Mouse (Mus musculus): ENCODE results near the gene Pabpn1l. TPM values are rescaled to one million over a fixed set of nuclear protein-coding genes. Genes with fewer than 3 reads are reported as not detected.

Gene Pabpn1l
- polyA plus RNA-seq, 1 experiment from 2014 or later, result not detected

GRCm38 (mm10) chr8:122661894-122662293 lies 39.4 kb upstream of the Pabpn1l start:
- H3K27me3 ChIP-seq, result no peaks in the 10 kb centered on the region
- no peak overlapping the region for H3K4me3 ChIP-seq
- H3K4me2 ChIP-seq (replicated peaks), result no peak overlapping the region
- no peak overlapping the region for H3K9ac ChIP-seq (replicated peaks)
- ATAC-seq (replicated peaks), result no peak
- no peaks in the 10 kb centered on the region for H3K9me3 ChIP-seq
- peaks cover 63% of the 10 kb centered on the region for H3K4me1 ChIP-seq
- no peaks in the 10 kb centered on the region for H3K36me3 ChIP-seq
- 87% methylated on average over 2 of the region's 2 CpGs for WGBS
- H3K27ac ChIP-seq (replicated peaks), result no peak overlapping the region

- 0 out of 2 replicates have a peak overlapping the region, but pooled peaks have one; percentile 11 for H3K27ac ChIP-seq (replicated peaks)
- 39% methylated on average over 7 of the region's 7 CpGs for WGBS
- H3K4me3 ChIP-seq, result no peak overlapping the region
- no peak overlapping the region for H3K9ac ChIP-seq (replicated peaks)
- no peaks in the 10 kb centered on the region for H3K9me3 ChIP-seq
- no peaks in the 10 kb centered on the region for H3K36me3 ChIP-seq
- peaks cover 55% of the 10 kb centered on the region for H3K4me1 ChIP-seq
- H3K27me3 ChIP-seq, result no peaks in the 10 kb centered on the region
- ATAC-seq (replicated peaks), result no peak
- H3K4me2 ChIP-seq (replicated peaks), result no peak overlapping the region
Observed at GRCm38 (mm10) chr8:122661138-122661537, 38.6 kb upstream of the Pabpn1l start.

GRCm38 (mm10) chr8:122660022-122660421 lies 37.5 kb upstream of the Pabpn1l start:
- 69% methylated on average over 2 of the region's 2 CpGs for WGBS
- no peaks in the 10 kb centered on the region for H3K36me3 ChIP-seq
- no peaks in the 10 kb centered on the region for H3K27me3 ChIP-seq
- ATAC-seq (replicated peaks), result no peak
- H3K9ac ChIP-seq (replicated peaks), result no peak overlapping the region
- H3K4me2 ChIP-seq (replicated peaks), result no peak overlapping the region
- no peak overlapping the region for H3K4me3 ChIP-seq
- H3K9me3 ChIP-seq, result no peaks in the 10 kb centered on the region
- peaks cover 44% of the 10 kb centered on the region for H3K4me1 ChIP-seq
- no peak overlapping the region for H3K27ac ChIP-seq (replicated peaks)

DNA sequence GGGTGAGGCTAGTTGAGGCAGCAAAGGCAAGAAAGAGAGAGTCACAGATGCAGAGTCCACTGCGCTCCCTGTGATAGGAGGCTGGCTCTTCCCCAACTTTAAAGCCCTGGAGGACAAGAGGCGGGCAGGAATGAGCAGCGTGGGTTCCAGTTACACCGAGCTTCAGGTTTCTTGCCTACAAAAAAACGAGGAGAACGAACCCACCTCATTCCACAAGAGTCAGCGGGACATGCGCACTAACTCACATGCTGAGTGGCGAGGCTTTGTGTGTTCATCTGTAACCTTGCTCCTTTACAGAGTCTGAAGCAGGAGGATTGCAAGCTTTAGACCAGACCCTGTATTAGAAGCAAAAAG lies 36.2 kb upstream of the Pabpn1l start:
- Histone ChIP-seq H3K27ac (replicated peaks) (no peak overlapping the region), H3K27me3 (no peaks in the 10 kb centered on the region), H3K4me3 (no peak overlapping the region), H3K36me3 (no peaks in the 10 kb centered on the region), H3K4me2 (replicated peaks) (no peak overlapping the region), H3K4me1 (peaks cover 32% of the 10 kb centered on the region), H3K9me3 (no peaks in the 10 kb centered on the region), H3K9ac (replicated peaks) (no peak overlapping the region)
- no peak for ATAC-seq (replicated peaks)
- WGBS, result 74% methylated on average over 9 of the region's 9 CpGs

DNA sequence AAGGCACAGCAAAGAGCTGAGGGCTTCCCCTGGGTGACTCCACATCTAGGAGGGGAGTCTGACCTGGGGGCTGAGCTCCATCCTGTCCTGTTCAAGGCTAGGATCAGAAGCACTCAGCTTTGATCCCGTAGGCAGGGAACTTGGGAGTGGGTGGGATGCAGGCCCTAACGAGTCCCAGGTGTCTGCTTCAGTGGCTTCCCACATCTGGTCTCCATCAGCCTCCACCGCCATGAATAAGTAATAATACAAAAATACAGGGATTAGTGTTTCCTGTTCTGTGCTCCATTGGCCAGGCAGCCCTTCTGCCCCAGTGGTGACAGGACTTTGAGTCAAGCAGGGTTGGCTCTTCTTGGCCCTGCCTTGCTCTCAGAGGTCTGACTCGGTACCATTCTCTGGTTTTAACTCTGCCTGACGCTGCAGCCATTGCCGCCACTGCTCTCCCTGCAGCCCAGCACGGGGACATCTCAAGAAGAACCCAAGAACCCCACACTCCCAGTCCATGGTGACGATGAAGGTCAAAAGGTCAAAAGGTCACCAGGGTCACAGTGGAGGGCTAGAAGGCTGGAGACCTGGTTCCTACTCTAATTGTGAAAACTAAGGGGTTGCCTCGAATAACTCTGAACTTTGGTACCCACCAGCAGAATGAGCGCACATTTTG lies 35.7 kb upstream of the Pabpn1l start:
- Histone ChIP-seq H3K27me3 (no peaks in the 10 kb centered on the region), H3K36me3 (no peaks in the 10 kb centered on the region), H3K4me3 (no peak overlapping the region), H3K27ac (replicated peaks) (no peak overlapping the region), H3K9me3 (no peaks in the 10 kb centered on the region), H3K4me1 (peaks cover 27% of the 10 kb centered on the region), H3K4me2 (replicated peaks) (no peak overlapping the region), H3K9ac (replicated peaks) (no peak overlapping the region)
- 78% methylated on average over 10 of the region's 10 CpGs for WGBS
- ATAC-seq (replicated peaks), result no peak

DNA sequence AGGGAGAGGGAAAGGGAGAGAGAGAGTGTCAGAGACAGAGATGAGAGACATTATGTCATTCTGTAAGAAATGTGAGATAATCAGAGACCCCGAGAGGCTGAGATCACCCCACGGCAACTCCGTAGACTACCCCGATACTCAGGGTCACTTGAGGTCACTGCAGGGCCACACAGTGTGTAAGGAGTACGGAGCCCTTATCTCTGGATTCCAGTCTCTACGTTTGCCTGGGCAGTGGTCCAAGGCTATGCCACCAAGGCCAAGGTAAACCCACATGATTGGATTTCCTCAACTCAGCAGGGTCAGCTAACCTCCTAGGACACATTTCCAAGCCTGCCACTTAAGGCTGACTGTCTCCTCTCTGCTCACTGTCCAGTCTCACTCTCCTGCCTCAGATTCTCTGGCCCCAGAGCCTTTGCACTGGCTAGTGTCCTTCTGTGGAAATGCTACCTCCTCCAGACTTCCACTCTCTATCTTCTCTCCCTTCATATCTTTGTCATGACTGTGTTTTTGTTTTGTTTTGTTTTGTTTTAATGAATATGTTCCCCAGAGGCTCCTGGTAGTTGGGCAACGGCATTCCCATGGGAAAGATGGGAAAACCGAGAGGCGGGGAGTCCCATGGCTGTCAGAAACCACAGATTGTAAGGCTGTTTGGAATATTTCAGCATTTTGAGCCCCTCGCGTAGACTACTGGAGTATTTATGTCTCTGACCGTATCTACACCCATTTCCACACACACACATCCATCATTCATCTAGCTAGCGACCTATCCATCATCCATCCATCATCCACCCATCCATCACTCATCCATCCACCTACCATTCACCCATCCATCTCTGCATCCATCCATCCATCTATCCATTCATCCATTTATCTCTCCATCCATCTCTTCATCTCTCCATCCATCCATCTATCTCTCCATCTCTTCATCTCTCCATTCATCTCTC lies 33.8 kb upstream of the Pabpn1l start:
- Histone ChIP-seq H3K27ac (replicated peaks) (no peak overlapping the region), H3K36me3 (no peaks in the 10 kb centered on the region), H3K4me1 (peaks cover 13% of the 10 kb centered on the region), H3K4me3 (no peak overlapping the region), H3K9me3 (no peaks in the 10 kb centered on the region), H3K4me2 (replicated peaks) (no peak overlapping the region), H3K27me3 (no peaks in the 10 kb centered on the region), H3K9ac (replicated peaks) (no peak overlapping the region)
- no peak for ATAC-seq (replicated peaks)
- WGBS, result 86% methylated on average over 13 of the region's 13 CpGs

DNA sequence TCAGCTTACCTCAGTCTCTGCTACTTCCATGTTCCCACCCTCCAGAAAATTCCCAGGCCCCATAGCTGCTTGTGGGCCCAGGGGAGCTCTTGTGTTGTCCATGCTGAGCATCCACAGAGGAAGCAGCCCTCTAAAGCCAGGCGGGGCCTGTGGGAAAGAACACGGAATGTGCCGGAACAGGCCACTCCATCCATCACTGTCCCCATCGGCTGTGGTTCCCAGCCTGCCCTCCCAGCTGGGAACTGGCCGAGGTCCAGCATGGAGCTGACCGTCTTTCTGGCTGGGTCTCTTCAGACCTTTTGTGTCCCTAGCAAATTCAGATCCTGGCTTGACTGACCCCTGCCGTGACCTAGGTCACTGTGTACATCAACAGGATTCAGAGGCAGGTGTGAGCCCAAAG lies 32.2 kb upstream of the Pabpn1l start:
- no peak for ATAC-seq (replicated peaks)
- no peak overlapping the region for H3K27ac ChIP-seq (replicated peaks)
- no peak overlapping the region for H3K9ac ChIP-seq (replicated peaks)
- H3K4me2 ChIP-seq (replicated peaks), result no peak overlapping the region
- H3K27me3 ChIP-seq, result no peaks in the 10 kb centered on the region
- peaks cover 11% of the 10 kb centered on the region for H3K4me1 ChIP-seq
- peaks cover 2% of the 10 kb centered on the region; the same call in 1 of the 2 replicates for H3K36me3 ChIP-seq
- H3K4me3 ChIP-seq, result no peak overlapping the region
- no peaks in the 10 kb centered on the region for H3K9me3 ChIP-seq
- 77% methylated on average over 7 of the region's 7 CpGs for WGBS

DNA sequence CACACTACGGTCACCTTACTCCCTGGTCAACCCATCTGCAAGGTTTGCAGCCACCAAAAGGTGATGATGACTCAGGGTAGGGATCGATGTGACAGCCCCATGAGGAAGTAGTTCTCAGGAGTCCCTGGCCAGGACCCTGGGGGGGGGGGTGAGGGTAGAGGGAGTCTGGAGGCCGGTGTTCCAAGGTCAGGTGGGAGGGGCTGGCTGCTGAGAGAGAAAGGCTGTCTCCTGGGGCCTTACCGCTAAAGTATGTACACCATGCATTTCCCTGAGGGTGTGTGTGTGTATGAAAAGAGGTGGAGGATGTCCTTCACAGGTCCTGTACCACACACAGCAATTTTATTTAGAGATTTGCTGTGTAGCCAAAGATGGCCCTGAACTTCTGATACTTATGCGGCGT lies 30.1 kb upstream of the Pabpn1l start:
- Histone ChIP-seq H3K9me3 (no peaks in the 10 kb centered on the region), H3K36me3 (peaks cover 20% of the 10 kb centered on the region), H3K4me3 (no peak overlapping the region), H3K27me3 (no peaks in the 10 kb centered on the region), H3K4me2 (replicated peaks) (no peak overlapping the region), H3K4me1 (peaks cover 11% of the 10 kb centered on the region), H3K9ac (replicated peaks) (no peak overlapping the region), H3K27ac (replicated peaks) (no peak overlapping the region)
- 84% methylated on average over 6 of the region's 6 CpGs for WGBS
- no peak for ATAC-seq (replicated peaks)

- 0 out of 2 replicates have a peak, but pooled peaks have one; percentile 35 for ATAC-seq (replicated peaks)
Observed at GRCm38 (mm10) chr8:122651326-122651921, 28.9 kb upstream of the Pabpn1l start.

DNA sequence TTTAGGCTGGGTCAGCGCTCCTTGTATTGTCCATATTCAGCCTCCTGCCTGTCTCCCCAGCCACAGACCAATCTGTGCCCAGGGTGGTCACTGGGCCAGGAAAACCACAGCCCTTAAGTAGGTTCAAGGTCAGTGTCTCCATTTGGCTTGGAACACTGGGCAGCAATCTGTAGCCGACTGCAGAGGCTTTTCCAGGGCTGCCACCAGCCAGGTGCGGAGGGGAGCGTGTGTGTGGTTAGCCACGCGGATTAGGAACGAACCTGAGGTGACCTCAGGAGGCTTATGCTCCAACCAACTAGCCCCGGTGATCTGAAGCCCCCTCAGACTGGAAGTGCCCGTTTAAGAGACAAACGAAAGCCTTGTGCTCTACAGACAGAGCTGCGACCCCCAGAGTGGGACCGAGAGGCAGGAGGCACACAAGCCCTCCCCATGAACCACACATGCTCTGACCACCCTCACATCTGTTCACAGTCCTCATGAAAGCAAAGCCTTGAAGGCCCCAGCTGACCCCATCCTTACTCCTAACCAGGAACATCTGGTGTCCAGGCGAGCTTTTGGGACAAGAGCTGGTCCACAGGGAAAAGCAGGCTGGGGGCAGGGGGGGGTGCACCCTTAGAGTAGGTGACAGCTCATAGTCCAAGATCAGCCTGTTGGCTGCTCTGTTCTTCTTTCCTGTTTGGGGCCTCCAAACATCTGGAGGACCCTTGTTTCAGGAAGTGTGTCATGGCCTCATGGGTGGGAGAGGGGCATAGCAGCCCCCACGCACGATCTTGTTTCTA lies 25.8 kb upstream of the Pabpn1l start:
- Histone ChIP-seq H3K4me1 (peaks cover 11% of the 10 kb centered on the region), H3K36me3 (peaks cover 31% of the 10 kb centered on the region), H3K9me3 (no peaks in the 10 kb centered on the region), H3K27me3 (no peaks in the 10 kb centered on the region), H3K4me3 (no peak overlapping the region), H3K9ac (replicated peaks) (no peak overlapping the region), H3K4me2 (replicated peaks) (no peak overlapping the region), H3K27ac (replicated peaks) (no peak overlapping the region)
- 83% methylated on average over 15 of the region's 15 CpGs for WGBS
- no peak for ATAC-seq (replicated peaks)

More at GRCm38 (mm10) chr8:122651326-122651921, 28.9 kb upstream of the Pabpn1l start:
- peaks cover 29% of the 10 kb centered on the region for H3K36me3 ChIP-seq
- no peaks in the 10 kb centered on the region for H3K27me3 ChIP-seq
- 65% methylated on average over 16 of the region's 16 CpGs for WGBS
- H3K4me3 ChIP-seq, result no peak overlapping the region
- no peak overlapping the region for H3K4me2 ChIP-seq (replicated peaks)
- H3K9ac ChIP-seq (replicated peaks), result no peak overlapping the region
- peaks cover 11% of the 10 kb centered on the region for H3K4me1 ChIP-seq
- no peaks in the 10 kb centered on the region for H3K9me3 ChIP-seq
- no peak overlapping the region for H3K27ac ChIP-seq (replicated peaks)

- no peaks in the 10 kb centered on the region for H3K27me3 ChIP-seq
- H3K4me2 ChIP-seq (replicated peaks), result no peak overlapping the region
- no peak overlapping the region for H3K9ac ChIP-seq (replicated peaks)
- no peak overlapping the region for H3K27ac ChIP-seq (replicated peaks)
- H3K4me3 ChIP-seq, result no peak overlapping the region
- ATAC-seq (replicated peaks), result no peak
- H3K9me3 ChIP-seq, result no peaks in the 10 kb centered on the region
- H3K36me3 ChIP-seq, result peaks cover 36% of the 10 kb centered on the region
- 89% methylated on average over 16 of the region's 16 CpGs for WGBS
- H3K4me1 ChIP-seq, result peaks cover 12% of the 10 kb centered on the region
Observed at GRCm38 (mm10) chr8:122646337-122646736, 23.8 kb upstream of the Pabpn1l start.

All from forebrain, embryonic 15.5 days (tissue).